Mouse (Mus musculus) cerebellum, postnatal 36 days (tissue): ENCODE data around the gene Pfkm.

Source experiments
- DNase-seq, 2 experiments: peaks; one replicate each; pipeline ENCODE4 v3.0.0; 2021 to 2022; ENCODE audit warnings: mixed read lengths in 2 of 2

Pfkm gene

GRCm38 (mm10) chr15:98092372-98093120 is at the start of gene Pfkm:
Pfkm (plus strand) TSS chr15:98092589.
- DNase-seq: no peak

- DNase-seq: no peak
Measured at GRCm38 (mm10) chr15:98043967-98044366, 48.4 kb upstream of the Pfkm start.

DNA sequence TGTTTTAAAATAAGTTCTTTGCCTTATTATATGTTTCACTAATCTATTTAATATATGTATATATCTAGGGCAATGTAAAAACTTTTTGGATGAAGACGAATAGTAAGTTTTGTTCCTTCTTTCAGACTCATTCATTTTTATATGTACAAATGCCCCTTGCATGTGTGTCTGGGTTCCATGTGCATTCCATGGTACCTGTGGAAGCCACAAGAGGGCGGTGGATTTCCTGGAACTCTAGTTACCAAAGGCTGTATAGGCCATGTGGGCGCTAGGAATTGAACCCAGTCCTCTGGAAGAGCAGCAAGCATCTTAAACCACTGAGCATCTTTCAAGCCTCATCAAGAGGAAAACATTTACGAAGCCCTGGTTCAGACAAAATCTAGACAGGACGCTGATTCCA is 48.0 kb upstream of the Pfkm start:
- DNase-seq: no peak

DNA sequence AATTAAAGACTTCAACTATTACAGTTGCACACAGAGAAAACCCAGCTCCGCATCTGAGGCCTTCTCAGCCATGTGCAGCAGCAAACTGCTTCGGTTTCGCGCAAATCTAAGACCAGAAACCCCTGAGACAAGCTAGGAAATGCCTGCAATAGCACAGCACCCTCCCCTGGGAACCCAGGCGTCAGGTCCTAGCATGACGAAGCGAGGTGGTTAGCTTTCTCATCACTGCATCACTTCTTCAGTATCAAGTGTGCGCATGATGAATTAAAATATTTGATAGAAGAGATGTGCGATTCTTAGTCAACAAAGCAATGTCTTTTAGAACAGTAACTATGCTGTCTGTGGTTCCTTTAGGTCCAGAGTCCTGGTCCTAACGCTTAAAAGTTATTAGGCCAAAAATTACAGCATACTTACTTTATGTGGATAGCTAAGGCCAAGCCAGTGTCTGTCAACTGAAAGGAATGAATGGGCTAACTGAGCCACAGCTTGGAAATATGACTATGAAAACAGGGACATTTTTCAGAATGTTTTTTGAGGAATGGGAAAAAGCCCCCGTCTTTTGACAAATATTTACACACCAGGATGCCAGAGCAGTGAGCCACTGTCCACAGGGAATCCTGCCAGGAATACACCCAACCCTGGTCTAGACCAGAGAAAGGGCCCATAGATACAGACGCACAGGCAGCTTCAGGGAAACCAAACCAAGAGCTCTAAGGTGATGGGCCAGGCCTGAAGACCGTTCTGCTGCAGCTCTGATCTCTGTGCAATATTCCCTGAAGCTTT is 43.3 kb upstream of the Pfkm start:
- DNase-seq: no peak

DNA sequence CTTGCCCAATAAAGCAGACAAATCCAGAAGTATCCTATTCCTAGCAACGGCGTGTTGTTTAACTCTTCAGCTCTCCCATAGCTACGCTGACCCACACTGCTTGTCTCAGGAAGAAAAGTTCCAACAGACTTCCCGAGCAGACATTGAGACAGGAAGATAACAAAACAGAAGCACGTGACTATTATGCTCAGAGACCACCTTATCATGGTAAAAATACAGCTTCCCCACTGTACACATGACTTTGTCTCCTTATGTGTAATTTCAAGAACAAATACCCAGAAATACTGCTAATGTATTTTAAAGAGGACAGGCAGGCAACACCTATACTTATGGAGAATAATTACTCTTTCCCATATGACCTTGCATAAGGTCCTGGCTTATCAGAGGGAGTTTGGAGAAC is 40.7 kb upstream of the Pfkm start:
- DNase-seq: no peak

GRCm38 (mm10) chr15:98055246-98055645 is 37.1 kb upstream of the Pfkm start:
- DNase-seq: peak; percentile 11 to 29

DNA sequence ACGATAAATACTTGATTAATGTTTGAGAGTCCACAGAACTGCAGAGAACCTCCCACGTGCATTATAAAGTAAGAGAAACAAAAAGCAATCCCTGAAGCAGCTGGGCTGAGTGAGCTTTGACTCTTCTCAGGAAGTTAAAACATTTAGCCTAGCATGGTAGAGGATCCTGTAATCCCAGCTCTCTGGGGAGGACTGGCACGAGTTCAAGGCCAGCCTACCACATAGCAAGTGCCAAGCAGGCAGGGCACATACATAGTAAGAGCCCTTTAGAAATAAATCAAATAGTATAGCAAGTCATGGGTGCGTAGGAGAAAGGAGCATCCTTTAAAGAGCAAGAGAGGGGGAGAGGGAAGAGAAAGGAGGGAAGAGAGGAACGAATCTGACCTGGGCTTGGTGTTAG is 26.5 kb upstream of the Pfkm start:
- no peak for DNase-seq

DNA sequence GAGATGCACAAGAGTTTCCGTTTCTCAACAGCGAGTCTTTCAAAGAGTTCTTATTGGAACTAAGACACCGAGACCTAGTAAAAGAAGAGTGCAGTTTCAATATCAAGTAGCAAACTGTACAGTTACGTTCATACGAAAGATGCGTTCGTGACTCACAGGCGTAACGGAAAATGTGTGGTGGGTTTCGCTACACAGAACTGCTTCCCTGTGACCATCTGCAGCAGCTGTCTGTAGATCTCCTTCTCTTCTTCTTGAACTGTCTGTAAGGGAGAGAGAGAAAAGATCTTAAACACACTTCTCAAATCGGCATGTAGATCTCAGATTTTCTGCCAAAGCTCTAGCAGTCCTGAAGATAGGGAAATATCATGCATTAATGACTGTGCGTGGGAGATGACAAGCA is 25.8 kb upstream of the Pfkm start:
- no peak for DNase-seq

DNA sequence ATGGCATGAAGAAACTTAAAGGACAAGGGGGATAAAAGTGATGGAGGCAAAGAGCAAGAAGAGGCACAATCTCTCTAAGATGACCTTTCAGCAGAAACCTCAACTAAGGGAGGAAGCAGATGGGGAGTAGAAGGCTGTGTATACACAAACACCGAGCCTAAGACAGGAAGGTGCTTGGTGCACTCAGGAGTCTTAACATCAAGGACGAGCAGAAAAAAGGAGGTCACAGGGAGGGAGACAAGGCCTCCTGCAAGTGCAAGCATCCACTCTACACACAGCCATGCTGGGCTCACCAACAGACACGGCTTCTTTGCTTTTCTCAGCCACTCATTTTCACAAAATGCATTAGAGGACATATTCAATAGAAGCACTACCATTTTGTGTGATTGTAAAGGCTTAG is 24.9 kb upstream of the Pfkm start:
- DNase-seq: no peak

- DNase-seq: no peak
Measured at GRCm38 (mm10) chr15:98068506-98068905, 23.9 kb upstream of the Pfkm start.

GRCm38 (mm10) chr15:98069566-98070245 is 22.7 kb upstream of the Pfkm start:
- no peak for DNase-seq

DNA sequence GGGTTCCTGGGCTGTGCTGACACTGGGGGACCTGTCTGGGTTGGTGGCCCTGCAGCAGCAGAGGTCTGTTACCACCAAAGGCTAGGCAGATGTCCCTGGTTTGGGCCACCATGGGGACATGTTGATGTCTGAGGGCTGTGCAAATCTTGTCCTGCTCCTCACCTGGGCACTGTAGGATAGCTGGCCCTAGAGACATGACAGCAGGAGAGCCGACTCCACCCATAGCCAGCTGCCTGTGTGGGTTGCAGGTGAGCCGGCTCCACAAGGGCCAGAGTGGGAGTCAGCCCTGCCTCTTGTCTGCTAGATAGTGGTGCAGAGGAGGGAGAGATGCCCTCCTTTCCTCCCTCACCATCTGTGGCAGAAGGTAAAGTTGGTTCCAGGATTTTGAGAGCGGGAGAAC is 22.0 kb upstream of the Pfkm start:
- no peak for DNase-seq

DNA sequence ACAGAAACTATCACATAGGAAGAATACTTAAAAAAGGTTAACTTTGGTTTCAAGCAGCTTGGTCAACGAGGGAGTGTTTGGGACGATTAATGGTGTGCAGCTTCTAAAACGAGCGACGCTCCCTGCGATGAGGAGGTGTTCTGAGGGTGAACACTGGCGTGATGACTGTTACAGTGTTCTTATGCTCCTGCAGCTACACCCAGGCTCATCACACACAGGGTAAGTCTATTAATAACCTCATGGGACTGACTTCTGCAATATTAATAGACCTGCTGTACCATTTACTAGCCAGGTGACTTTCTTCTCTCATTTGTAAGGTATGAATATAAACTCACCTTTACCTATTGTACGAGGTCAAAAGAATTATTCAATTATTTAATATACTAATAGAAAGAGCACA is 17.9 kb upstream of the Pfkm start:
- DNase-seq: no peak

DNA sequence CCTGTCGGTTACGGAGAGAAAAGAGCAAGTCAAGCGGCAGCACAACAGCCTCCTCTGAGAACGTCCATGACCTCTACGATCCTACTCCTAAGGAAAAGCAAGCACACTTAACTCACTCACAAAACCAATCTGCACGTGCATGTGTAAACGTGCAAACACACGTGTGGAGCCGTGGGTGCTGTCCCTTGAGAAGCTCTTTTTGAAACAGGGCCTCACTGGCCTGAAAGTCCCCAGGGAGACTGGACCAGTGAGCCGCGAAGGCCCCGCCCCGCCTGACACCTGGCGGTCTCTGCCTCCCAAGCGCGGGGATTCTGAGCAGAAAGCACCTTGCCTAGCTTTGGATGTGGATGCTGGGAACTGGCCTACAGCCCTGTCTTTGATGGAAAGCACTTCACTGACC is 17.4 kb upstream of the Pfkm start:
- peak in 1 of 2 experiments; percentile 12 for DNase-seq

GRCm38 (mm10) chr15:98076901-98077300 is 15.5 kb upstream of the Pfkm start:
- no peak for DNase-seq

DNA sequence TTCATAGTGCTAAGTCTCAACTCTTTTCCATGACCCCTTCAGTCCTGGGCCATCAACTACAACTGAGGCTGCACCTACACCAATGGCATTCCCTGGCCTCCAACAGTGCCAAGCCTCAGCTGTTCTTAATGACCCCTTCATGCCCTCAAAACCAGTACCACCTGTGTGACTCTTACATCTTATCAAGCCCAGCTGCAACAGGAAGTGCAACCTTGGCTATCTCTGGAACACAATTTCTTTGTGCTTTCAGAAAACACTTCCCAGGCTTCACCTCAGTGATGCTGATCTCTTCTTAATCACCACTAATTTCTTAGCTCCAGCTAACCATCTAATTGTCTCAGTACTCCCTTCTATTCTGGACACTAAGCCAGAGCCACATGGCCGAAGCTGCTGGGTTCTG is 3.5 kb upstream of the Pfkm start:
- DNase-seq: no peak

DNA sequence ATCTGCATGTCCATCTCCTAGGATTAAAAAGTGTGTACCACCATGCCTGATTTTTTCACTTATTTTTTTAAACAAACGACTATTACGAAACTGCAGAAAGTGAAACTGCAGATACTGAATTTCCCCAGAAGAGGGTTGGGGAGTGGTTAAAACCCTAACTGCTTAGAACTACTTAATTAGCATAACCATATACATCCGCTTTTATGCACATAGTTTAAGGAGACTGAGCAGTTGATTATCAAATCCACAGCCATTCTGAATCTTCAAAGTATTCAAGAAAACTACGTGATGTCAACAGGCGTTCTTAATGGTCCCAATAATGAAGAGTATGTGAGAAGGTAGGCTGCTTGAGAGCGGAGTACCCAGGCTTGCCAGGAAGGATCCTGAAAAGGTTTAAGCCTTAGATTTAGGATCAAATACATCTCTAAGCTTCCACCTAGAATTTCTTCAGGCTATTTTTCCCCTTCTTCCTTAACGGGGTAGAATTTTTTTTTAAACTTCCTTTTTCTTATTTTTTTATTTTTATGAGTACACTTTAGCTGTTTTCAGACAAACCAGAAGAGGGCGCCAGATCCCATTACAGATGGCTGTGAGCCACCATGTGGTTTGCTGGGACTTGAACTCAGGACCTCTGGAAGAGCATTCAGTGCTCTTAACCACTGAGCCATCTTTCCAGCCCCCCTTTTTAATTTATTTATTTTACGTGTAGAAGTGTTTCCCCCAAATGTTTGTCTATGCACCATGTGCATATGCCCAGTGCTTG is 2.8 kb upstream of the Pfkm start:
- peak; percentile 40 to 47 for DNase-seq

DNA sequence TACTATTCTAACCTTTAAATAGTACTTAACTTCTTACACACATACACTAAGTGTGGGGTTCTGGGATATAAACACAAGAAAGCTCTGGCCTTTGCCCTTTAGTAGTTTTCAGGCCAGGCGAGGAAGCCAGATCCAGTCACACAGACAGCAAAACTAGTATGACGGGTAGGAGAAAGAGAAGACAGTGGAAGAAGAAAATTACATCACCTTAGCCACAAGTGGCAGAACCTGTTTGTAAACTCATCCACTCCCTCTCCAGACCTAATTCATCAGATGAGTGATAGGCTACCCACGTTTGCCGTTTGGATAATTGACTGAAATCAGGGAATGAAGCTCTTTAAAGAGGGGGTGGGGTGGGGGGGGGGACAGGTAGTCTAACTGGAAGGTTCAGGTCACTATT is 548 bp upstream of the Pfkm start:
- no peak for DNase-seq

DNA sequence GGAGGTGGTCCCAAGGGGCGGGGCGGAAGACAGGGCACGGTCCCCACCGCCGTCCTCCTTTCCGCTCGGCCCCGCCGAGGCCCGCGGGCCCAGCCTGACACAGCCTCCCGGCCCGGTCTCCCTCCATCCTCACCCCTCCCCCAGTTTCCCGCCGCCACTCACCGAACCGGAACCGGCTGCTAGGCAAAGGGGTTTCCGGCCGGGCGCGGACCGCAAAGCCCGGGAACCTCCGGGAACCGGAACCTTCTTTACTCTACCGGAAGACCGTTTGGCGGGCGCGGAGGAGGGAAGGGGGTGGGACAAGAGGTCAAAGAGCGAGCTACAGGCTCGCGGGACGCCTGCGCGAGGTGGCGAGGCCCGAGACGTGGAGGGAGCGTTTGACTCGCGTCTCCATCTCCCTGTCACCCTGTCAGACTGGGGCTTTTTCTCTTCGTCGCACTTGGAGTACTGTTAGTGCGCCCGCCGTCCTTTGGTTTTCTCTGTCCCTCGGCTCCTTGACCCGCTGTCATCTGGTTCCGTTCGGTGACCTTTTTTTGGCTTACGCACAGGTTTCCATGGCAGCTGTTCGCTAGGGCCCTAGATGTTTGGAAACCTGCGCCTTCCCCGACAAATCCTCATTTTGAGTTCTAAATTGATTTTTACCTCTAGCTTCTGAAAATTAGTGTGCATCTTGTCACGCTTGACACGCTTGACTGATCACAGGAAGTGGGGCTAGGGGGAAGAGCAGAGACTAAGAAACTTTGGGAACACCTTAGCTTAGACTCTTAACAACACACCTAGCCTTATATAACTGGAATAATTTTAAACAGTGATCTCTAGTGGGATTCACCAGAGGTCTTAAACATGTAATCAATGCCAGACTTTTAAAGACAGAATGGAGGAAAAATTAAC is 977 bp downstream of the Pfkm start, which contains the start of gene Senp1:
Senp1 (minus strand) TSS at position 624 of the 891 bp plus-strand sequence.
- DNase-seq: peak; percentile 90 to 93

GRCm38 (mm10) chr15:98094905-98095304 is 2.5 kb downstream of the Pfkm start:
- DNase-seq: no peak

GRCm38 (mm10) chr15:98096957-98097356 is 4.6 kb downstream of the Pfkm start:
- no peak for DNase-seq

DNA sequence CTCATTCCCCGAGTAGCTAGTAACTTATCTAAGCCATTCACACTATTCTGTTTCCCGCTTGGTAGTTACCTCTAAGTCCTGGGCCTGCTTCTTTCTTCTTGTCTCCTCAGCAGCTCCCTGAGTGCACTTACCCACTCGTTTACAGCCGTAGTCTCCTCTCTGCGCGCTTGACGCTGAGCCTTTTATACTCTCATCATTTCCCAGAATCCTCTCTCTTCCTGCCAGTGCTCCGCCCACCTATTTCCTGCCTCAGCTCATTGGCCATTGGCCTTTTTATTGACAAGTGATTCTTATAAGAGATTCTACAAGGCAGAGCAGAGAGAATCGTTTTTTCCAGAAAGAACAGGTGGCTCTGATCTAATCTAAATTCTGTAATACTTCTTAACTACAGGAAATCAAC is 6.1 kb downstream of the Pfkm start:
- no peak for DNase-seq
